Mouse (Mus musculus): ENCODE results near the gene Med1.

DNA sequence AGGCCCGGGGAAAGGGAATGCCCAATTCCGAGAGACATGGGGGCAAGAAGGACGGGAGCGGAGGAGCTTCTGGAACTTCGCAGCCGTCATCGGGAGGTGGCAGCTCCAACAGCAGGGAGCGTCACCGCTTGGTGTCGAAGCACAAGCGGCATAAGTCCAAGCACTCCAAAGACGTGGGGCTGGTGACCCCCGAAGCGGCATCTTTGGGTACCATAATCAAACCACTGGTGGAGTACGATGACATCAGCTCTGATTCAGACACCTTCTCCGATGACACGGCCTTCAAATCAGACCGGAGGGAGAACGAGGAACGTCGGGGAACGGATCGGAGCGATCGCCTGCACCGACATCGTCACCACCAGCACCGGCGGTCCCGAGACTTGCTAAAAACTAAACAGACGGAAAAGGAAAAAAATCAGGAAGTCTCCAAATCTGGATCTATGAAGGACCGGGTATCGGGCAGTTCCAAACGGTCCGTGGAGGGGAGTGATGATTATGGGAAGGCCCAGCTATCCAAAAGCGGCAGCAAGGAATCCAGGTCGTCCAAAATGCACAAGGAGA lies 10.3 kb upstream of the Med1 start:
- TF ChIP-seq POLR2A (IDR thresholded peaks at IDR 0.05; ENCODE audit: insufficient read depth, low read depth, low read length), result no peak
- no peak for TF ChIP-seq CTCF (IDR thresholded peaks at IDR 0.05; ENCODE audit: insufficient read depth, low read depth, low read length)
